Mouse (Mus musculus): ENCODE measurements around the gene Prl3d1.
"Not testable (repeated sequence)": the region's sequence is repeated elsewhere in the genome, so short reads cannot be mapped to it uniquely, and the experiment has no call there.

The Prl3d1 gene

DNA sequence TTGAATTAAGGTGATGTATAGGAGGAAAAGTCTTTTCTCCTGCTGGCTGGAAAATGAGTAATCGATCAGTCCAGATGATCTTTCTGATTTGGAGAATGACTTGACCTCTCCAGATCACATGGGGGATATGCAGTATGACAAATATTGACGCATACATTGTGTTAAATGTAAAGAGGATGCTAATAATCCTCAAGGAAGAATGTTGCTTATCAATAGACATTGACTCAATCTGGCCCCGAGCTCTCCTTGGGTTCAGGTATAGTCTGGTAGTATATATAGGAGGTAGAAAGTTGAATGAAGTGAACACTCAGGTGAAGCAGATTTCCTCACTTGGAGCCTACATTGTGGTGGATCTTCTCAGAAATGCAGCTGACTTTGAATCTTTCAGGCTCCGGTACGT, at the start of gene Prl3d1:
TSS of gene Prl3d1 (plus strand) at position 301 of the 400 bp plus-strand sequence.
- DNase-seq (ENCODE audit: low spot score): not testable (repeated sequence)

GRCm38 (mm10) chr13:27057270-27057669, 36.7 kb upstream of the Prl3d1 start, which contains the start of gene Prl:
Prl (plus strand) TSS chr13:27057570.
- no peak for DNase-seq (ENCODE audit: low spot score)

DNA sequence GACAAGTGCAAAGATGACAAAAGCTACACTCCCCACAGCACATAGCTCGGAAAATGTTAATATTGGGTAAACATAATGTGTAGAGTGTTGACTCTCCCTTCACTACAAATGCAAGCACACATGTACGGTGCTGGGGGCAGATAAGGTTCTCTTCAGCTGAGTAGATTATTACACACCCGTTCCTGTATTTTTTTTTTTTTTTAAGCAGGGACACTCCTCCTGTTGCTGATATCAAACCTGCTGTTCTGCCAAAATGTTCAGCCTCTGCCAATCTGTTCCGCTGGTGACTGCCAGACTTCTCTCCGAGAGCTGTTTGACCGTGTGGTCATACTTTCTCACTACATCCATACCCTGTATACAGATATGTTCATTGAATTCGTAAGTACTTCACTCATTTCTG, 34.8 kb upstream of the Prl3d1 start:
- no peak for DNase-seq (ENCODE audit: low spot score)

GRCm38 (mm10) chr13:27121398-27121797, 27.4 kb downstream of the Prl3d1 start, which contains the start of gene Prl3d2:
Prl3d2 (plus strand) TSS chr13:27121698.
- not testable (repeated sequence) for DNase-seq (ENCODE audit: low spot score)

DNA sequence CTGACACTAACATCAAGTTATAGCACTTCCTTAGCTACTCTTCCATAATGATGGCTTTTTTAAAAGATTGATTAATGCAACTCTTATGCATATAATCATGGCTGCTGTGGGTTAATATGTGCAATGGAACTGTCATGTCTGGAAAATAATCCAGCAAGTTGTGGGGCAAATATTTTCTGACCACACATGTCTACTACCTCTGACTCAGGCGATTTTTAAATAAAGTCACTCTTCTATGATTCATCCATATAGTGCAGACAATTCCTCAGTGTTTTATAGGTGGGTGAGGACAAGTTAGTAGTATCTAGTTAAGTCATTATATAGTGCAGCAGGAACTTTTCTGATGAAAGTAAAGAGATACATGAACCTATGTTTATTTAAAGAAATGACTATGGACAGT, 54.3 kb downstream of the Prl3d1 start:
- DNase-seq (ENCODE audit: low spot score): no peak
